In the genomic region with DNA sequence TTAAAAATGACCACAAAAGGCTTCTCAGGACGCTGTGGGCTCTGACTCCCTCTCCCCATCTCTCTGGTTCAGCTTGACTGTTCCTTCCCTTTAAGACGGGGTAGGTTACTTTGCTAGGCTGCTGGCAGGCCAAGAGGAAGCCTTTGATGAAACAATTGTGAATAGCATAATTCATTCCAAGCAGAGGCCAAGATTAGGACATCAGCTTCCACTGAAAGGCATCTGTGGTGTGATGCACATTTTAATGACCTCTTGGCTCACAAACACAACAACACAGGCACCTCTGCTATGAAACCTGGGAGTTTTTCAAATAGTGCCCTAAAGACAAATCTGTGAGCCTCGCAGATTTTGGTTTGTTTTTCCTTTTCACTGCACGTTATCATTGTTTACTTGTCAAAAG, we compare ENCODE assay signal across 13 mouse cellular contexts. TPM values are rescaled to one million over a fixed set of nuclear protein-coding genes. Genes with fewer than 3 reads are reported as not detected.
A peak's percentile ranks its signal among the peaks of the same experiment; 100 is the strongest.
DNase-seq lines count a peak whose midpoint lies in the region; ATAC-seq lines count a peak whose summit lies in the region.
"Had no signal": no experiment of that assay in that cellular context is flagged by ENCODE, and none has a peak within 500 bp of the region (broad histone marks: within the 10 kb centered on the region; RNA-seq: fewer than 3 reads in every experiment).

No protein-coding gene starts in this region.

- ATAC-seq in frontal cortex, adult (ENCODE audit: low TSS enrichment), result peak; percentile 47; the same call in 1 of the 2 replicates
- ATAC-seq: intestine, postnatal 0 days; midbrain, embryonic 15.5 days had no signal

- DNase-seq in adrenal gland, adult (ENCODE audit: inconsistent age in 2 of 2, low spot score in 1 of 2), result peak; percentile 24 to 71
- DNase-seq in adrenal gland, postnatal 36 days, result no peak
- no peak for DNase-seq in frontal cortex, postnatal 10 days (ENCODE audit: low spot score in 2 of 2)
- peak; percentile 40 to 68 for DNase-seq in layer of hippocampus, adult 8-10 months (ENCODE audit: low spot score in 2 of 2)
- DNase-seq in layer of hippocampus, adult 9-10 months (ENCODE audit: low spot score), result no peak
- peak; percentile 15 to 47 for DNase-seq in right cerebral cortex, postnatal 36 days (ENCODE audit: low spot score in 2 of 2)
- DNase-seq in right cerebral cortex, postnatal 4 days, result no peak
- DNase-seq: heart, adult 18-20 months; heart, postnatal 10 days; thymus, postnatal 14 days had no signal

RNA-seq across cellular contexts. Expression of a gene that starts 8.1 kb away (rescaled TPM):
- total RNA-seq in adrenal gland, postnatal 36 days (2021), result 1 to 10 TPM; 3.6 to 4.5 TPM
- total RNA-seq in layer of hippocampus, adult 8-10 months (2022), result 1 to 10 TPM; 4.1 to 7.1 (median 4.9) TPM
- total RNA-seq: heart, adult 18-20 months; heart, postnatal 10 days had no signal

RNA-seq across cellular contexts. Expression of a gene that starts 19.2 kb away (rescaled TPM):
- 1 to 10 TPM; 6.0 to 9.5 TPM for total RNA-seq in adrenal gland, postnatal 36 days (2021)
- total RNA-seq in layer of hippocampus, adult 8-10 months (2022), result 10 to 100 TPM in 1 of 4 experiments, 1 to 10 TPM in 3; 6.3 to 10.0 (median 7.3) TPM
- total RNA-seq: heart, adult 18-20 months; heart, postnatal 10 days had no signal

RNA-seq across cellular contexts. Expression of a gene that starts 19.2 kb away (rescaled TPM):
- total RNA-seq in adrenal gland, postnatal 36 days (2021), result 1 to 10 TPM; 1.4 to 2.6 TPM
- 1 to 10 TPM in 3 of 4 experiments, under 1 TPM in 1; 0.56 to 3.3 (median 2.6) TPM for total RNA-seq in layer of hippocampus, adult 8-10 months (2022)
- total RNA-seq: heart, adult 18-20 months had no signal

RNA-seq across cellular contexts. Expression of a gene that starts 29.0 kb away (rescaled TPM):
- 1 to 10 TPM; 1.9 to 2.3 TPM for total RNA-seq in adrenal gland, postnatal 36 days (2021)
- total RNA-seq in layer of hippocampus, adult 8-10 months (2022), result 1 to 10 TPM; 2.7 to 4.0 (median 3.3) TPM
- total RNA-seq: heart, postnatal 10 days had no signal

Comparison
In these comparisons a context has a peak if more than half of its experiments do, and no peak if none do; other contexts are left out.
1. DNase-seq: peak in adrenal gland, adult (2 of 2), layer of hippocampus, adult 8-10 months (2 of 2) and right cerebral cortex, postnatal 36 days (2 of 2); none in adrenal gland, postnatal 36 days (0 of 2), frontal cortex, postnatal 10 days (0 of 2), layer of hippocampus, adult 9-10 months (single experiment) and right cerebral cortex, postnatal 4 days (single experiment).